ENCODE assay signal across 14 mouse cellular contexts in genomic region chr15:96164771-96165431, GRCm38 (mm10).
DNase-seq lines count a peak whose midpoint lies in the region; ATAC-seq and TF ChIP-seq lines count a peak whose summit lies in the region.
"Had no signal": no experiment of that assay in that cellular context is flagged by ENCODE, and none has a peak within 500 bp of the region (broad histone marks: within the 10 kb centered on the region; RNA-seq: fewer than 3 reads in every experiment).

No protein-coding gene starts in this region.

- no peak overlapping the region for H3K9ac ChIP-seq in forebrain, embryonic 12.5 days
- peak overlapping the region; percentile 18; the same call in 1 of the 2 replicates for H3K9ac ChIP-seq in forebrain, postnatal 0 days
- H3K9ac ChIP-seq: limb, embryonic 13.5 days had no signal

- H3K4me2 ChIP-seq in forebrain, embryonic 12.5 days = no peak overlapping the region
- H3K4me2 ChIP-seq in forebrain, postnatal 0 days (ENCODE audit: low read depth) = peak overlapping the region; percentile 35
- H3K4me2 ChIP-seq: limb, embryonic 13.5 days had no signal

- peak overlapping the region; percentile 56 for H3K27ac ChIP-seq in forebrain, embryonic 12.5 days
- no peak overlapping the region for H3K27ac ChIP-seq in forebrain, embryonic 10.5 days
- peak overlapping the region; percentile 66 for H3K27ac ChIP-seq in forebrain, postnatal 0 days (ENCODE audit: low read depth, low read length)
- H3K27ac ChIP-seq: kidney, postnatal 0 days; limb, embryonic 13.5 days; macrophage had no signal

- no peak overlapping the region for H3K4me3 ChIP-seq in forebrain, embryonic 12.5 days (replicated peaks)
- H3K4me3 ChIP-seq in forebrain, embryonic 10.5 days = no peak overlapping the region
- peak overlapping the region; percentile 18; the same call in 1 of the 2 replicates for H3K4me3 ChIP-seq in forebrain, postnatal 0 days (ENCODE audit: low read depth, low read length)
- H3K4me3 ChIP-seq: erythroblast, embryonic 14.5 days; limb, embryonic 13.5 days had no signal

- TF ChIP-seq CTCF in forebrain, postnatal 0 days (IDR thresholded peaks at IDR 0.05; ENCODE audit: low read depth) = no peak

- H3K4me1 ChIP-seq in forebrain, embryonic 12.5 days = peaks cover 6% of the 10 kb centered on the region
- peaks cover 6% of the 10 kb centered on the region for H3K4me1 ChIP-seq in forebrain, embryonic 10.5 days
- H3K4me1 ChIP-seq in forebrain, postnatal 0 days (ENCODE audit: insufficient read depth) = 0 out of 2 replicates have a peak, but pooled peaks cover 2% of the 10 kb centered on the region

- WGBS in forebrain, embryonic 12.5 days = 68% methylated on average over 13 of the region's 13 CpGs
- 80% methylated on average over 13 of the region's 13 CpGs for WGBS in forebrain, embryonic 10.5 days
- WGBS in forebrain, postnatal 0 days = 25% methylated on average over 13 of the region's 13 CpGs

- ATAC-seq in forebrain, embryonic 12.5 days (ENCODE audit: low FRiP score) = no peak
- ATAC-seq in forebrain, postnatal 0 days = peak; percentile 94

- DNase-seq in forebrain, embryonic 10.5 days (ENCODE audit: extremely low spot score, low spot score) = no peak
- peak; percentile 62 for DNase-seq in brain, adult 2 months (ENCODE audit: low read depth, low spot score)
- DNase-seq in forebrain, postnatal 0 days = peak; percentile 72
- DNase-seq in layer of hippocampus, postnatal 36 days = peak; percentile 36 to 37
- DNase-seq in gastrocnemius, adult 8-10 months (ENCODE audit: low spot score in 2 of 2) = no peak
- DNase-seq in frontal cortex, postnatal 25 days (ENCODE audit: low spot score in 2 of 2) = no peak
- no peak for DNase-seq in urinary bladder, postnatal 10 days (ENCODE audit: low spot score)
- DNase-seq: heart, postnatal 36 days; thymus, adult 18-20 months had no signal

- H3K36me3 ChIP-seq in forebrain, embryonic 12.5 days (replicated peaks) = no peaks in the 10 kb centered on the region
- no peaks in the 10 kb centered on the region for H3K36me3 ChIP-seq in forebrain, embryonic 10.5 days (replicated peaks)
- no peaks in the 10 kb centered on the region for H3K36me3 ChIP-seq in forebrain, postnatal 0 days (ENCODE audit: insufficient read depth)
- H3K36me3 ChIP-seq: limb, embryonic 13.5 days had no signal

- no peaks in the 10 kb centered on the region for H3K9me3 ChIP-seq in forebrain, embryonic 12.5 days
- no peaks in the 10 kb centered on the region for H3K9me3 ChIP-seq in forebrain, embryonic 10.5 days
- H3K9me3 ChIP-seq in forebrain, postnatal 0 days (ENCODE audit: low read length) = no peaks in the 10 kb centered on the region
- H3K9me3 ChIP-seq: limb, embryonic 13.5 days had no signal

- peaks cover 6% of the 10 kb centered on the region for H3K27me3 ChIP-seq in forebrain, embryonic 12.5 days
- H3K27me3 ChIP-seq in forebrain, embryonic 10.5 days (ENCODE audit: poor library complexity, severe bottlenecking) = peaks cover 15% of the 10 kb centered on the region
- no peaks in the 10 kb centered on the region for H3K27me3 ChIP-seq in forebrain, postnatal 0 days (ENCODE audit: insufficient read depth, low read length)

Comparison
In these comparisons a context has a peak if more than half of its experiments do, and no peak if none do; other contexts are left out.
1. DNase-seq: peak in brain, adult 2 months (single experiment), forebrain, postnatal 0 days (single experiment) and layer of hippocampus, postnatal 36 days (2 of 2); none in forebrain, embryonic 10.5 days (single experiment), gastrocnemius, adult 8-10 months (0 of 2), frontal cortex, postnatal 25 days (0 of 2) and urinary bladder, postnatal 10 days (single experiment).